Mouse (Mus musculus) heart, embryonic 11.5 days (tissue): ENCODE data around the gene Hoxb2. TPM values are rescaled to one million over a fixed set of nuclear protein-coding genes. Genes with fewer than 3 reads are reported as not detected.

ENCODE experiments used
- ATAC-seq: fragments of 200-750 bp; cut with Nextera tagmentation; replicated peaks from 2 replicates; pipeline ENCODE4 v1.8.0; 2017; ENCODE audit warnings: moderate library complexity; ENCODE audit not compliant: insufficient number of reproducible peaks, low FRiP score, low TSS enrichment
- H3K27ac ChIP-seq: fragments of 300-500 bp; sonication (generic); 2 replicates; pipeline ENCODE4 v1.5.1; 2014; ENCODE audit warnings: mild to moderate bottlenecking, low read depth, low read length
- H3K27me3 ChIP-seq: fragments of 300-500 bp; sonication (generic); 2 replicates; pipeline ENCODE4 v1.6.1; 2014; ENCODE audit warnings: mild to moderate bottlenecking, low read length, mixed read lengths; ENCODE audit not compliant: control insufficient read depth, insufficient read depth
- H3K36me3 ChIP-seq: fragments of 300-500 bp; sonication (generic); 2 replicates; pipeline ENCODE4 v1.6.1; 2014; ENCODE audit warnings: mild to moderate bottlenecking, low read length, moderate library complexity, mixed read lengths; ENCODE audit not compliant: control insufficient read depth, insufficient read depth
- H3K4me1 ChIP-seq: fragments of 300-500 bp; sonication (generic); 2 replicates; pipeline ENCODE4 v1.6.1; 2014; ENCODE audit warnings: low read length; ENCODE audit not compliant: control insufficient read depth, insufficient read depth
- H3K4me2 ChIP-seq: fragments of 300-500 bp; sonication (generic); 2 replicates; pipeline ENCODE4 v1.6.1; 2014; ENCODE audit warnings: mild to moderate bottlenecking, moderate library complexity
- H3K4me3 ChIP-seq: fragments of 300-500 bp; sonication (generic); 2 replicates; pipeline ENCODE4 v1.5.1; 2014; ENCODE audit warnings: low read depth, low read length
- H3K9ac ChIP-seq: fragments of 300-500 bp; sonication (generic); 2 replicates; pipeline ENCODE4 v1.6.1; 2014; ENCODE audit warnings: mild to moderate bottlenecking, low read depth, low read length, moderate library complexity
- H3K9me3 ChIP-seq: fragments of 300-500 bp; sonication (generic); replicated peaks from 2 replicates; pipeline ENCODE4 v1.6.1; 2016; ENCODE audit warnings: low read length; ENCODE audit not compliant: control insufficient read depth
- WGBS: fragments of 180-500 bp; shearing (Covaris S2); extraction: QIAGEN DNeasy Blood & Tissue Kit; methylation state at CpG from one replicate; pipeline ENCODE4 v1.1.7; 2014; ENCODE audit not compliant: insufficient replicate concordance; 5-methylcytosine and 5-hydroxymethylcytosine counted together
- polyA plus RNA-seq: library from polyadenylated mRNA; unstranded; fragments of >200 nt; fragmentation: Nextera tagmentation; extraction: Ambion mirVana; gene quantifications from 2 replicates; pipeline ENCODE4 v1.2.1, GENCODE M21; 2014

Gene Hoxb2
- polyA plus RNA-seq, 1 experiment from 2014 or later = 7.4 TPM

DNA sequence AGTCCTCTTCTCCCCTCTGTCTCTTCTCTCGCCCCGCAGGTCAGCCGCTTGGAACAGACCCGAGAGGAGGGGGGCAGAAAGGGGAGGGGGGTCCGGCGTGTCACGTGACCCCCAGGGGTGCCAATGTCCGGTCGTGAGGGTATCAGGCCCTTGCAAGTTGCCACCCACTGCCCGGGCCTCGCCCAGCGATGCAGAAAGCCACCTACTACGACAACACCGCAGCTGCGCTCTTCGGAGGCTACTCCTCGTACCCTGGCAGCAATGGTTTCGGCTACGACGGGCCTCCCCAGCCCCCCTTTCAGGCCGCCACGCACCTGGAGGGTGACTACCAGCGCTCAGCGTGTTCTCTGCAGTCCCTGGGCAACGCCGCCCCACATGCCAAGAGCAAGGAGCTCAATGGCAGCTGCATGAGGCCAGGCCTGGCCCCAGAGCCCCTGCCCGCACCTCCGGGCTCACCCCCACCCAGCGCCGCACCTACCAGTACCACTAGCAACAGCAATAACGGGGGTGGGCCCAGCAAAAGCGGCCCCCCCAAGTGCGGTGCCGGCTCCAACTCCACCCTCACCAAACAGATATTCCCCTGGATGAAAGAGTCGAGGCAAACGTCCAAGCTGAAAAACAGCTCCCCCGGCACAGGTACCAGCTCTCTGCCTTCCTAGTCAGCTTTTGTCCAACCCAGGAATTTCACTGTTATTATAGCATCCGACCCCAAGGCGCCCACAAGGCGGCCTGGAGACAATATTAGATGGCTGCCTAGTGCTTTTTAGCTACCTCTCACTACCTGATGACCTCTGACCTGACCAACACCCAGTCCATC is 6.1 kb upstream of the Hoxb2 start:
- no peaks in the 10 kb centered on the region for H3K36me3 ChIP-seq
- H3K27me3 ChIP-seq = peaks cover 92% of the 10 kb centered on the region
- H3K4me3 ChIP-seq = no peak overlapping the region
- 10% methylated on average over 40 of the region's 40 CpGs for WGBS
- peak overlapping the region; percentile 76 for H3K4me2 ChIP-seq
- H3K9me3 ChIP-seq = no peaks in the 10 kb centered on the region
- ATAC-seq = 0 out of 2 replicates have a peak, but pooled peaks have one; percentile 17
- H3K9ac ChIP-seq = peak overlapping the region; percentile 52; the same call in 1 of the 2 replicates
- peaks cover 11% of the 10 kb centered on the region for H3K4me1 ChIP-seq
- H3K27ac ChIP-seq = peak overlapping the region; percentile 29; the same call in 1 of the 2 replicates

DNA sequence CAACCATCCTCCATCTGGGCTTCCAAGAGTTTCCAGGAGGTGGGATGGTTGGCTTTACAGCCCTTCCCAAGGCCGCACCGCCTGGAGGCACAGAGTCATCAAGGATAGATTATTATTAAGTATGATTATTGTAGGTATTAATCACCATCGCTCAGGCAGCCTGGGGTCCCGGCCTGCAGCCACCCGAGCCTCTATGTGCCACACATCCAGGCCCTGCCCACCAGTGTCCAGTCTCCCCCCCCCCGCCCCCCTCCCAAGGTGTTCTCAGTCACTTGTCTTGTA is 5.5 kb upstream of the Hoxb2 start:
- Histone ChIP-seq H3K27me3 (peaks cover 92% of the 10 kb centered on the region), H3K9ac (peak overlapping the region; percentile 22; the same call in 1 of the 2 replicates), H3K36me3 (no peaks in the 10 kb centered on the region), H3K4me3 (0 out of 2 replicates have a peak overlapping the region, but pooled peaks have one; percentile 2), H3K4me2 (peak overlapping the region; percentile 76), H3K27ac (peak overlapping the region; percentile 29; the same call in 1 of the 2 replicates), H3K9me3 (no peaks in the 10 kb centered on the region), H3K4me1 (peaks cover 11% of the 10 kb centered on the region)
- 24% methylated on average over 5 of the region's 6 CpGs for WGBS
- no peak for ATAC-seq

DNA sequence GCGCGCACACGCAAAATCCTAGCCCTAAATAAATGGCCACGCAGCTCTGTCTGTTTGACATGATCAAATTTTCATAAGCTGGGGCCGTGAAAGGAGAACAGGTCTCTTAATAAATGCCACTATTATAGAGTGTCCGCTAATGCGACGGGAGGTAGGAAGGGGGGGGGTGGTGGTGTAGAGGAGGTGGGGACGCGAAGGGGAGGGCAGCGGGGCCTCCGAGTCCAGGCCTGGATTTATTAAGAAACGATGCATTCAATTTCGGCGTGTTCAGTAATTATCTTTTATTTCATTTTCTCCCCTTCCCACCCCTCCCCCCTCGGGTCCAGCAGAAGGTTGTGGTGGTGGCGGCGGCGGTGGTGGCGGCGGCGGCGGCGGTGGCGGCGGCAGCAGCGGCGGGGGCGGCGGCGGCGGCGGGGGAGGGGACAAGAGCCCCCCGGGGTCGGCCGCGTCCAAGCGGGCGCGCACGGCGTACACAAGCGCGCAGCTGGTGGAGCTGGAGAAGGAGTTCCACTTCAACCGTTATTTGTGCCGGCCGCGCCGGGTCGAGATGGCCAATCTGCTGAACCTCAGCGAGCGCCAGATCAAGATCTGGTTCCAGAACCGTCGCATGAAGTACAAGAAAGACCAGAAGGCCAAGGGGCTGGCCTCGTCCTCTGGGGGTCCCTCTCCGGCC is 5.0 kb upstream of the Hoxb2 start:
- ATAC-seq = no peak

DNA sequence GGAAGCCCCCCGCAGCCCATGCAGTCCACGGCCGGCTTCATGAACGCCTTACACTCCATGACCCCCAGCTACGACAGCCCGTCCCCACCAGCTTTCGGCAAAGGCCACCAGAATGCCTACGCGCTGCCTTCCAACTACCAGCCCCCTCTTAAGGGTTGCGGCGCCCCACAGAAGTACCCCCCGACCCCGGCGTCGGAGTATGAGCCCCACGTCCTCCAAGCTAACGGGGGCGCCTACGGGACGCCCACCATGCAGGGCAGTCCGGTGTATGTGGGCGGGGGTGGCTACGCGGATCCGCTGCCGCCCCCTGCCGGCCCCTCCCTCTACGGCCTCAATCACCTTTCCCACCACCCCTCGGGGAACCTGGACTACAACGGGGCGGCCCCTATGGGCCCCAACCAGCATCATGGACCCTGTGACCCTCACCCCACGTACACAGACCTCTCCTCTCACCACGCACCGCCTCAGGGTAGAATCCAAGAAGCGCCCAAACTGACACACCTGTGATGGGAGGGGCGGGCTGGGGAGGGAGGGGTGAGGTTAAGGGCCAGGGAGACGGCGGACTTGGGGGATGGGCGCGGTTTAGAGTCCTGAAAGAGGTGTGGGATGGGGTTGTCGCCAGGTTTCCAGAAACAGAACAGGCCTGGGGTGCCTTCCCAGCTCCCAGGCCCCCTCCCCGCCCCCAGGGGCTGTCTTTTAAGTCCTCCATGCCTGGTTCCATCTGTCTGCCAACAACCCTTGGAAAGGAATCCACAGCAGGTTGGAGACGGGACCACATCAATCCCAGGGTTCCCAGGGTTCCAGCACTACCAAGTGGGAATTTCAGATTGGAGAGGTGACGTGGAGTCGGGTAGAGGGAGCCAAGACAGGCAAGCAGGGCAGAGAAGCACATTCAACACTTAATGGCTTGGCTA is 4.2 kb upstream of the Hoxb2 start:
- ATAC-seq = no peak
- H3K9ac ChIP-seq = peak overlapping the region; percentile 52; the same call in 1 of the 2 replicates
- H3K36me3 ChIP-seq = no peaks in the 10 kb centered on the region
- peak overlapping the region; percentile 41; the same call in 1 of the 2 replicates for H3K27ac ChIP-seq
- WGBS = 4% methylated on average over 44 of the region's 45 CpGs
- peaks cover 14% of the 10 kb centered on the region for H3K4me1 ChIP-seq
- peaks cover 92% of the 10 kb centered on the region for H3K27me3 ChIP-seq
- H3K9me3 ChIP-seq = no peaks in the 10 kb centered on the region
- peak overlapping the region; percentile 45 for H3K4me3 ChIP-seq
- H3K4me2 ChIP-seq = peak overlapping the region; percentile 76

More for the DNA sequence above, 5.0 kb upstream of the Hoxb2 start:
- H3K36me3 ChIP-seq = no peaks in the 10 kb centered on the region
- H3K4me1 ChIP-seq = peaks cover 14% of the 10 kb centered on the region
- 4% methylated on average over 39 of the region's 56 CpGs for WGBS
- peaks cover 91% of the 10 kb centered on the region for H3K27me3 ChIP-seq
- H3K4me2 ChIP-seq = peak overlapping the region; percentile 76
- peak overlapping the region; percentile 52; the same call in 1 of the 2 replicates for H3K9ac ChIP-seq
- H3K27ac ChIP-seq = peak overlapping the region; percentile 41; the same call in 1 of the 2 replicates
- no peaks in the 10 kb centered on the region for H3K9me3 ChIP-seq
- peak overlapping the region; percentile 45 for H3K4me3 ChIP-seq

DNA sequence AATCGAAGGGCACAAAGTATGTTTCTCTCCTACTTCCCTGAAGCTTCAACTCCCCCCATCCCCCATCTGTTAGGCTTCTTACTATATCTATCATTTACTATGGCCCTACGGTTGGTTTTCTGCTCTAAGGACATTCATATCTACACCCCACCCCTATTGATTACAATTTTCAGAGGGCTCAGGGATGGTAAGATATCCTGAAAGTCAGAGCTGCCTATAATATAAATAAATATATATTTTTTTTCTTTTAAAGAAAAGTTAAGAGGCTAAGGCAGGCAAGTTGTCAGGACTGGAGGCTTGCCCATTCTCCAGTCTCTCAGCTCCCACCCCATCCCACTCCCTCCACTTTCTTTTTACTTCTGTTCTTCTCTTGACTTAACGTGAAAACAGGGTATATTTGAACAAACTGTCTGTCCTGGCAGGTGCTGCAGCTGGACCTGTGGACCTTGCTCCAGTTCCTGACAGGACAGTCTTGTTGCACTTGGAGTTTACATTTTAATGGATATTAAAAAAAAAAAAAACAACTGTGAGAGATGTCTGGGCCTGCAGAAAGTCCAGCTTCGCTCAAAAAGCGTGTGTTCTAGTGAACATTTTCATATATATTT is 3.3 kb upstream of the Hoxb2 start:
- Histone ChIP-seq H3K27me3 (peaks cover 93% of the 10 kb centered on the region), H3K9me3 (no peaks in the 10 kb centered on the region), H3K4me1 (peaks cover 14% of the 10 kb centered on the region), H3K9ac (no peak overlapping the region), H3K4me2 (no peak overlapping the region), H3K27ac (no peak overlapping the region), H3K4me3 (no peak overlapping the region), H3K36me3 (no peaks in the 10 kb centered on the region)
- WGBS = 53% methylated on average over 5 of the region's 5 CpGs
- ATAC-seq = no peak

DNA sequence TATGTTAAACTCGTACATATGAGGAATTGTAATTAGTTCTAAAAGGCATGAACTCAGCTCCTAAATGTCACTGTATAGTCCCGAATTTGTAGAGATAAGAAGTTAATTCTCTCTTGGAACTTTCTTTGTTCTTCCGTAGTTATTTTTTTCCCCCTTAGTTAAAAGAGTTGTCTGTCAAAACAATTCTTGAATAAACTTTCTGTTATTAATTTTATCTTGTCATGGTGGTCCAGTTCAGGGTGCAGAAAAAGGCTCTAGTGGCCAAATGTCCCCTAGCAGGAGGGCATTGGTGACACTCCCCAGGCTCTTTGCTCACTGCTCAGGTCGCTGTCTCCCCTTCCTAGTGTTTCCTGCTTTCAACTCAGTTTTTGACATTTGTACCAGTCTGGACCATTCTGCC is 2.6 kb upstream of the Hoxb2 start:
- Histone ChIP-seq H3K27ac (peak overlapping the region; percentile 50), H3K4me1 (peaks cover 16% of the 10 kb centered on the region), H3K36me3 (no peaks in the 10 kb centered on the region), H3K4me2 (peak overlapping the region; percentile 55; the same call in 1 of the 2 replicates), H3K4me3 (peak overlapping the region; percentile 14; the same call in 1 of the 2 replicates), H3K27me3 (peaks cover 91% of the 10 kb centered on the region), H3K9me3 (no peaks in the 10 kb centered on the region), H3K9ac (no peak overlapping the region)
- WGBS = 25% methylated on average over 4 of the region's 4 CpGs
- no peak for ATAC-seq

DNA sequence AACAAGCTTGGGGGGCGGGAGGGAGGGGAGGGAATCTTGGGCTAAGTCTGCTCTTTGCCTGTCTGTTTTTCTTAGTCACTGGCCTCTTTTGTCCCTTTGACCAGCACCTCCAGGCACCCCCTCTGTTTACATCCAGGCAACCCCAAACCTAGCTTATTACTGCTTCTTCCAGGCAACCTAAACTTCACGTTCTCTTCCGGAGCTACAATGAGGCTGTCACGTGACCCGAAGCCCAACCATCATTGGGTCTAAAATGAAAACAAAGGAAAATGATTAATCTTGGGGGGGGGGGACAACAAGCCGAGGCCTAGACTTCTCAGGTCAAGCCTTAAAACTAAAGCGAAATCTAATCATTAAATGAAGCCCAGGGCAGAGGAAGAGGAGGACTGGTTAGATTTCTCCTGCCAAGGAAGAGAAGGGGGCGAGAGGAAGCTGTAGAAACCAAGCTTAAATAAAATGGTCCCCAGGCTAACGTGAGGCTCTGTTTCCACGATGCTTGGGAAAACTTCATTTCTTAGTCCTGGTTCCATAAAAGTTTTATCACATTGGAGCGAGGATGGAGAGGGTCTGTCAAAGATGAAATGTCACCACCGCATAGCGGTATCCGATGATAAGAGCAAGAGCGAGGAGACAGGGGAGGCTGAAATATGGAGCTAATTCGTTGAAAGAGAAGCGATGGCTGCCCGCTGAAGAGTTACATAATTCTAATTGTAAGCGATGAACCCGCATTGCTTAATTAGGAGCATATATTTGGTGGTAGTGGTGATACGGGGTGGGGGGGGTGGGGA is 2.0 kb upstream of the Hoxb2 start:
- 11% methylated on average over 21 of the region's 21 CpGs for WGBS
- peaks cover 22% of the 10 kb centered on the region for H3K4me1 ChIP-seq

More for the DNA sequence above, 2.0 kb upstream of the Hoxb2 start:
- Histone ChIP-seq H3K36me3 (no peaks in the 10 kb centered on the region), H3K27ac (peak overlapping the region; percentile 50), H3K9me3 (no peaks in the 10 kb centered on the region), H3K4me3 (peak overlapping the region; percentile 14; the same call in 1 of the 2 replicates), H3K27me3 (peaks cover 91% of the 10 kb centered on the region), H3K4me2 (peak overlapping the region; percentile 55), H3K9ac (0 out of 2 replicates have a peak overlapping the region, but pooled peaks have one; percentile 22)
- no peak for ATAC-seq
